Mouse (Mus musculus) NIH3T3 (cell line): ENCODE measurements around the gene Spi1.

Experiments used
- DNase-seq: peaks from one replicate; pipeline ENCODE4 v3.0.0-alpha.2; 2012; ENCODE audit warnings: low read depth

The Spi1 gene

DNA sequence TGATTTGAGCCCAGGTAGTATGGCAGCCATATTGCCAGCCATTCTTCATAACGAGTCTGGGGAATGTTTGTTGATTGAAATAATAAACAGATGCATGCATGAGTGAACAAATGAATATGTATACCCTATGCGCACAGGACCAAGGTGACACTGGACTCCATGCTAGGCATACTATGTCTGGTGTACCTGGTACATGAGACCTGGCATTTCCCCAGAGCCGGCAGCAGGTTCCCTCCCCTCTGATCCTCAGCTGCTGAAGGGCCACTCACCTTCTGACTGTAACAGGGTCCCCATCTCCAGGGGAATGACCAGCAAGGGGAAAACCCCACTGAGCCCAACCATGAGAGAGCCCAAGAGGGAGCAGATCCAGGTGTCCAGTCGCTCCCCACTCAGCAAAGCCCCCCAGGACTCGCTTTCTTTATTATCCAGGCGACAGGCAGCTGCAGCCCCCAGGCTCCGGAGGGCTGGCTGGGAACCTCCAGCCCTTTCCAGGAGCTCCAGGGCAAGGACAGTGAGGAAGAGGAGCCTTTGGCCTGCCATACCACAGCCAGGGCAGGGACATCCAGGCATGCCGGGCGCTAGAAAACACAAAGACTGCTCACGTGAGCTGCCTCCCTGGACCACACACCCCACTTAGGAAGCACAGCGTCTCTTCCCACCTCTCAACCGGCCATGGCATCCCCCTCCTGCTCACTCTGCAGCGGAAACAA lies 13.9 kb upstream of the Spi1 start:
- DNase-seq = no peak

GRCm38 (mm10) chr2:91068872-91069165 lies 13.4 kb upstream of the Spi1 start:
- DNase-seq = peak; percentile 81

GRCm38 (mm10) chr2:91069306-91070000 lies 12.7 kb upstream of the Spi1 start:
- DNase-seq = peak; percentile 62

GRCm38 (mm10) chr2:91070076-91070800 lies 12.0 kb upstream of the Spi1 start, which contains the start of gene Slc39a13:
Gene Slc39a13 (minus strand): TSS chr2:91070417.
- DNase-seq = peak; percentile 98

DNA sequence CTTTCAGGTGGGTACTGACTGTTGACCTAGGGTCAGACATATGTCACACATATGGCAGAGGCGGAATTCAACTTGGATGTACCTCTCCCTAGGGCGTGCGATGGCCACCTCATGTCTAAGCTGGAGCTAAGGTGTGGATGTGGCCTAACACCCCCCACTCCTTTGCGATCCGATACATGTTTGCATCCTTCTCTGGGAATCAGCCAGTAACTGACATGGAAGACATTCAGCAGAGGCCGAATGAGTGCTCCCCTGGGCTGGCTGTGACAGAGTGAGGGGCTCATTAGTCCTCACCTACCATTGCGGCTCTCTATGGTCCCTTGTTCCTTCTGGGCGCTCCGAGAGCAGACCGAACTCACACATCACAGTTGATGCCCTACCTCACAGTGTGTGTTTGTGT lies 11.1 kb upstream of the Spi1 start:
- DNase-seq = no peak

DNA sequence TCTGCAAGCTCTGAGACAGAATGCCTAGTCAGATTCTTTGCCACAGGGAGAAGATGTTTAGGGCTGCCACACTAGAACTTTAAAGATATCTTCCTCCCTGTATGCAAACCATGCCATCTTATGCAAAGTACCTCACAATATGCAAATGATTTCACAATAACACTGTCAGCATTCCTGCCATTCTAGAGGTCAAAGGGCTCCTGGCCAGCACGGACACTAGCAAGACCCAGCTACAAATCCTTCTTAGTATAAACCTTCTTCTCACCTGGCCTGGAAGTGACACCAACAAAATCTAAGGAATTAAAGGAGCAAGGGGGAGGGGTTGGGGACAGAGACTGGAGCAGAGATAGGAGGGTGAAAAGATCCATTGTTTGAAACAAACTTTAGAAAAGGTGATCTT lies 10.1 kb upstream of the Spi1 start:
- no peak for DNase-seq

- DNase-seq = no peak
Observed at GRCm38 (mm10) chr2:91077957-91078313, 4.3 kb upstream of the Spi1 start.

GRCm38 (mm10) chr2:91078314-91079025 lies 3.7 kb upstream of the Spi1 start:
- no peak for DNase-seq

GRCm38 (mm10) chr2:91079026-91079384 lies 3.2 kb upstream of the Spi1 start:
- DNase-seq = no peak

DNA sequence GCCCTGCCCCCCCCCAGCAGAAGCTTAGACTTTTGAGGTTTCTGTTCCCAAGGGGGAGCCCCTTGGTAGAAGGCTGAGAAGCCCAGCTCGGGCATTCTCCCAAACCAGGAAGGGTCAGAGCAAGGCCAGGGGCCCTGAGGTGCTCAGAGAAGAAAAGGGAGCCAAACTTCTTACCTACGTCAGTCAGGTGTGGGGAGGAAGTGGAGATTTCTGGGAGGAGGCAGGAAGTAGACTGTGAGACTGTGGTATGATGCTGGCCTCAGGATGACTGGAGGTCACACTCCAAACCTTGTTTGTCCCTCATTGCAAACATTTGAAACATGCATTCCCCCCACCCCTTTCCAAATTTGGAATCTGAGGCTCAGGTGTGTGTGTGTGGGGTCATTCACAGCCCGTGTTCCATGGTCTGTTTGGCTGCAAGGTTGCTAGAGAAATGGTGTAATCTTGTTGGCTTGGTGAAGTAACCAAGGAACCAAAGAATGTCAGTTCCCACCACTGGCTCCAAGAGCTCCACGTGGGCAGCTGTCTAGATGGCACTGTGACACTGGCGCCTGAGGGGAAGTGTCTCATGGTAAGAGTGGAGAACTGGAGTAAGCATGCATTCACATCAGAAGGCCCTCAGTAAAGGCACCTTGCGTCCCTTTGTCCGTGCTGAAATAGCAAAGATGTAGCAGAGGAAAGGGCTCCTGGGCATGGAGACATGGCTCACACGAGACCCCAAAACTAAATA lies 1.2 kb upstream of the Spi1 start:
- no peak for DNase-seq

DNA sequence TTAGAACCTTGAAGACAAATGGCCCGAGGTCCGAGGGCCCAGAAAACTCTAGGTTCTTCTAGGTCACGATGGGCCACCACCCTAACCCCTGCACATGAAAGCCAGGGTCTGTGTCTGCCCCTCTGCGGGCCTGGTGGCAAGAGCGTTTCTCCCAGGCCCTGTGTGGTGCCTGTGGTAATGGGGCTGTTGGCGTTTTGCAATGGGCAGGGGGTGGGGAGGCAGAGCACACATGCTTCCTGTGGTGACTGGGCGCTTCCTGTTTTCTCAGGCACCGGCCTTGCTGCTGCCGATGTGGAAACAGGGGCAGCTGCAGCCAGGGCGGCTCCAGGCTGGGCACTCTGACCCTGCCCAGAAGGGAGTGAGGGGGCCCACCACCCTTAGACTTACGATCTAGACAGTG lies 654 bp downstream of the Spi1 start:
- DNase-seq = no peak

DNA sequence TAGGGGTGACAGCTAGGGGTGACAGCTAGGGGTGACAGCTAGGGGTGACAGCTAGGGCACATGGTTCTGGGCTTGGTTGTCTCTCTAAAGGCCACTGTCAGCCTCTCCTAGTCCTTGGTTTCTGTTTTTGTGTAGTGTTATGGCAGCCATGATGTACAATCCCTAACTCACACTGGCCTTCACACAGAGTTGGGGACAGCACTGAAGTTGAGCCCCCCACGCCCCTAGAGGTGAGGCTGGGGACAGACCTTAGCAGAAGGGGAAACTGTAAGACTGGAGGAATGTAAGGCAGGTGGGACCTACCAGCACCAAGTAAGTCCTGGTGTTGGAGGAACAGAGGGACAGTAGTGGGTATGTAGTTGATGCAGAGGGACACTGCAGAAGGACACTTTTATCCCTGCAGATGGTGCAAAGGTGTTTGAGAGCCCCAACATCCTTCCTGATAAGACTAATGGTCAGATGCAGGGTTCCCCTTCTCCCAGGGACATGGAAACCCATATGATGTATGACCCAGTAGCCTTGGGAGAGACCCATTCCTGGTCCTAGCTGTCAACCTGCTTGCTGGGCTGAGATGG lies 1.3 kb downstream of the Spi1 start:
- no peak for DNase-seq

DNA sequence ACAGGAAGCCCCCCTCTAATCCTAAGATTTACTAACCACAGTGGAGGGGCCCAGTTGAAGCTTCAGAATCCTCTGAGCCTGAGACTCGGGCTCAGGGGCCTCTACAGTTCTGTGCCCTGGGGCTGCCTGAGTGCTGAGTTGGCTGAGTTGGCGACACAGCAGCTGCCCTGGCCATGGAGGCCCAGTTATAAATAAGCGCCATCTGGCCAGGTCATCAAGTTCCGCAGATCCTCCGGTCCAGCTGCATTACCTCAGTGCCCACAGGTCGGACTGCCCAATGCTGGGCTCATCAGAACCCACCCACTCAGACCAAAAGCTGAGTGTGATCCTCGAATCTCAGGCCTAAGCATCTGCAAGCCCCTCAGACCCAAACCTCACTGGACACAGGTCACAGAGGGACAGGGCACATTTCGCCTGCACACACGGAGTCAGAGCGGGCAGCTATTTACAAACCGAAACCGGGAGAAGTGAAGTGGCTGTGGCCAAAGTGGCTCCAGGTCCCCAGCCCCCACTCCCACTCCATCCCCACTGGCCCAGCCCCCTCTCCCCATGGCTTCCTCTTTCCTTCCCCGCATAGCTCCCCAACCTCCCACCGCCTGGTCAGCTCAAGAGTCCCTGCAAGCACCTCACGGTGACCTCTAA lies 2.1 kb downstream of the Spi1 start:
- no peak for DNase-seq

DNA sequence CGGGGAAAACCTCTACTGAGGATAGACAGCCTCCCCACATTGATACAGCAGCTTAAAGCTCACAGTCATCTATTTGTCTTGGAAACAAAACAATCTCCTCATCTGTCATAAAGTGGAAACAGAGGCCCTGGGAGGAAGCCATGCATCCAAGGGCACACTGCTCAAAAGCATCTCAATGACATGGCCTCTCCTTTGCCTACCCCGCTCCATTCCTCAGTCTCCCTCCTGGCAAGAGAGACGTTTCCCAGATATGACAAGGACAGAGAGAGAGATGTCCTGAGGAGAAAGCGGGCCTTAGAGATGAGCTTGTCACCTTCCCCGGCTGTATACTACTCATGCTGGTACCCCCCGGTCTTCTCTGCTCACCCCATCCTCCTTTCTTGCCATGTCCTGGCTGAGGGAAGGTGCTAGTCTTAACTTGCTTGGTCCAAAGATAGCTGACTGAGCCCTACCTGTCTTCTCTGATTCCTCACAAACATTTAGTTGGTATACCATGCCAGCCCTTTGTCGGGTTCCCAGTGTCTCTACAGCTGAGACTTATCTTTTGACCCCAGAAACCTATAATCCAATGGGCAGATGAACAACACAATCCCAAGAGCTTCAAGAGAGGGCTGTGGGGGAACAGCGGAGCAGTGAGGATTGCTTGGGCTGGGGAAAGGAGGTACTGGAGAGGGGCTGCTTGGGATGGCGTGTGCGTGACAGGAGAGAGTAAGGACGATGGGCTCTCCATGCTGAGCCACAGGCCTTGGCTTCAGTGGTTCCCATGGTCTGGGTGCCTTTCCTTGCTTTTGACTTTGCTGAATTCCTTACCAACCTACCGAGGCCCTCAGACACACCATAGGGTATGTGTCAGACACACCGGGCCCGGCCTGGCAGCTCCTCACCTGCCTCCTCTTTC lies 3.6 kb downstream of the Spi1 start:
- no peak for DNase-seq

DNA sequence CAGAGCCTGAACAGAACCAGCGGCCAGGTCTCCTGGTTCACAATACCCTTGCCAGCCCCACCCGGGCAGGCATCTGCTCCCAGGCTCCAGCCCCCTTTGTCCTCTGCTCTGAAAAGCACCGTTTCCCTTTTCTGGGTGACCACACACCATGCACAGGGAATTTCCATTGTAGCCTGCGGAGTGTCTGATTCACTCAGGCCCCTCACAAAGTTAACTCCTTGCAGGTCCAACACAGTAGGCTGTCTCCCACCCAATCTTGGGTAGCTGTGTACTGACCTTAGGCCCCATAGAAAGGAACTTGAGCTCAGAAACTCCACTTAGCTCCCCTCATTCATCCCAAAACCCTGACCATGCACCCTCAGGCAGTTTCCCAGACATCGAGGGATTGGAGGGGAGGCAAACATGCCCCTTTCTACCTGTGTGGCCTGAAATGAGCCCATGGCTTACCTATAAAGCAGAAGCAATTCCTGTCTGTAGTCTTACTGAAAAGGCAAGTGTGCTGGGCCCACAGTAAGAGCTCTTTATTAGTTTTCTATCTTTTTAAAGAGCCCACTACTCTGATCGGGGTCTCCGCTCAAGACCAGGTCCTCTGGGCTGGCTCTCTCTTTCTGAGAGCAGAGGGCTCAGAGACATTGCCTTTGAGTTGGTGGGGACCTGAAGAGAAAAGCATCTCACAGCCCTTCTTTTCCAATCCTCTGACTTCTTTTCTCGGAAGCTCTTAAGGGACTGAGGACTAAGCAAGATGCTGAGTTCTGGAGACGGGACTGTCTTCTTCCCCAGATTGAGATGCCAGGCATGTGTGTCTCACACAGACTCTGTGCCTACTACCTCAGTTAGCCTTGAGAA lies 4.4 kb downstream of the Spi1 start:
- no peak for DNase-seq

DNA sequence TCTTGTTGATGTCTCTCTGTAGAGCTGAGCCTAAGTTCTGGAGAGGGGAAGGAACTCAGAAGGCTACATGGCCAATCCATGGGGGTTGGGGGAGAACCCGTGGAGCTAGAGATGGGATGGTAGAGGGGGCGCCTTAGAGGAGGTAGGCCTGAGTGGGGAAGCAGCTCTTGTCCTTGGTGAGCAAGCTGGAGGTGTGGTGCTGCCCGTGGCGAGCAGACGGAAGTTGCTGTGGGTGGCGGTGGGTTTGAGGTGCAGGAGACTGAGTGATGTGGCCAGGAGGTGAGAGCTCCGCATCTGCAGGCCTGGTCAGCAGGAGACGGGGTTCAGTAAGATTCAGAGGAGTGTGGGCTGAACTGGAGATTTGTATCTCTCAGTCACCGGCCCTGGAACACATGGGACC lies 5.3 kb downstream of the Spi1 start:
- DNase-seq = no peak

DNA sequence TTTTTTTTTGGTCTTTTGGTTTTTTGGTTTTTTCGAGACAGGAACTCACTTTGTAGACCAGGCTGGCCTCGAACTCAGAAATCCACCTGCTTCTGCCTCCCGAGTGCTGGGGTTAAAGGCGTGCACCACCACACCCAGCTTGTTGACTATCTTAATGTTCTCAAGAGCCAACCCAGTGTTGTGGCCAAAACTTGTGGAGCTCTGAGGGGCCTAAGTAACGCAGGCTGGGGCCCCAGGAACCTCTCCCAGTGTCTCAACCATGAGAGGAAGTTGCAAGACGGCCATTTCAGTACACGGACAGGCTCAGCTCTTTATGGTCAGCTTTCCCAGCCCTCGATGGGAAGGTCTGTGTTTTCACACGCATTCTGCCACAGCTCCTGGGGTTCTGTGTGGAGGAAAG lies 6.8 kb downstream of the Spi1 start:
- no peak for DNase-seq

GRCm38 (mm10) chr2:91090208-91090607 lies 8.0 kb downstream of the Spi1 start:
- DNase-seq = no peak

DNA sequence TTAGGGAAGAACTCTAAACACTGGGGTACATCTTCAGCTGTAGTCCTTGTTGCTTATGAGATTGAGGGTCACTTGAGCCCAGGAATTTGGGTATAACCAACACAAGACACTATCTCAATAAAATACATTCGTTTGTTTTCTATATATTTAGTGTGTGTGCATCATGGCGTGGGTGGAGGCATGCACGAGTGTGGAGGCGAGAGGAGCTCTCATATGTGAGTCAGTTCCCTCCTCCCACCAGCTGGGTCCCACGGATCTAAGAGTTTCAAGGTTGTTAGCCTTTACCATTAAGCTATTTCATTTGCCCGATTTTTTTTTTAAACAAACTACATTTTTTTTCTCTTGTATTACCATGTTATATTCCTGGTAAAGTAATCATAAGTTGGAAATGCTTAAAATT lies 8.6 kb downstream of the Spi1 start:
- DNase-seq = no peak
